Mouse (Mus musculus): ENCODE measurements around the gene Dapl1.

Dapl1 gene

GRCm38 (mm10) chr2:59474336-59474735 lies 10.1 kb upstream of the Dapl1 start:
- no peak for DNase-seq

DNA sequence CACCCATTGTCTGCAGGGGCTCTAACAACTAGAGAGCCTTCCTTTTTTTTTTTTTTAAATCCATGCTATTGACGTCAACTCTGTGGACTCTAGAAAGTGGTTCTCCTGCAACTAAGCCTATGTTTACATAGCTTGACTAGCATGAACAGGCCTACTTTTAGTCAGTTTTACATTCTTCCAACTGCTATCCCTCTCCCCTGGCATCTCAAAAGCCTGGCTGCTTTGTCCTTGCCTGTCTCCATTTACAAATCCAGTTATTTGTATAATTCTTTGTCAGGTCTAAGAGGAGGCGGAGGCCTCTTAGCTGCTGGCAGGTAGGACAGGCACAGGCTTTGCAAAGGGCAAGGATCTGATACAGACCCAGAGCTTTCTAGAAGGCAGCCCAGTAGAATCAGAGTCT lies 627 bp downstream of the Dapl1 start:
- no peak for DNase-seq

DNA sequence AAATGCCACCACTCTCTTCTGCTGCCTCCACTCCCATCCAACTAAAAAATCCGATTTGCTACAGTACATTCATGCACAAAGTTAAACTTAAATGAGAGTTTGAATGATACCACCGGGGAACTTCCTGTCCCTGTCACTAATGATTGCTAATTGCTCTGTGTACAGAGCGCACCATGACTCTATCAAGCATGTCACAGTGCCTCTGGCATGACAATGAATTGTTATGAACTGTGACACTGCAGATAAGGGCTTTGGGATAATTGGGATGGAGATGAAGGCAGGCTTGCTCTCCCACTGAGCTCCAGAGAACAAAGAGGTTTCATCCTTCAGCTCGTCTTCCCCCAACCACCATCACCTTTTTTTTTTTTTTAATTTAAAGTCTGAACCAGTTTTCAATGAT lies 1.2 kb downstream of the Dapl1 start:
- no peak for DNase-seq

DNA sequence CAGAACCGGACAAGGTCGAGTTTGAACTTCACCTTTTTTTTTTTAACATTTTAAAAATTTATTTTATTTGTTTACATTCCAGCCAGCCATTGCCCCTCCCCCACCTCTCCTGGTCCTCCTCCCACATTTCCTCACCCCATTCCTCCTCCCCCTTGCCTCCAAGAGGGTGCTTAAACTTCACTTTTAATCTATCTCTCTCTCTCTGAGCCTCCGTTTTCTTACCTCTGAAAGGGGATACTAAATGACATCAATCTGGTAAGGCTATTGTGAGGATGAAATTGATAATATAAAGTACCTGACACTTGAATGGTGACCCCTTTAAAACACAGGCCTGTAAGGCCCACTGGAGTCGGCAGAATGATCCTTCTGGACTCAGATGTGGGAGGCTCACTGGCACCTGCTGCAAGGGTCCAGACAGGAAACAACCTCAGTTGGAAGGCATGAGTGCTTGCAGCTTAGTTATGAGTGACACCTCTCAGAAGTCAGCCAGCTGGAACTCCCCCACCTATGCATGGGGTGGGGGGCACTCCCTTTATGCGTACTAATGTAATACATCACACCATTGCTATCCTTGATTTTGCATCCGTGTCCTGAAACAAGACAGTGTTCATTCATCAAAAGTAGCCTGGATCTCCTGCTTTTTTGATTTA lies 1.9 kb downstream of the Dapl1 start:
- no peak for DNase-seq

GRCm38 (mm10) chr2:59488235-59488634 lies 3.8 kb downstream of the Dapl1 start:
- DNase-seq: no peak

- DNase-seq: no peak
Measured at GRCm38 (mm10) chr2:59490353-59490752, 5.9 kb downstream of the Dapl1 start.

- DNase-seq: no peak
Measured at GRCm38 (mm10) chr2:59493445-59494085, 9.1 kb downstream of the Dapl1 start.

DNA sequence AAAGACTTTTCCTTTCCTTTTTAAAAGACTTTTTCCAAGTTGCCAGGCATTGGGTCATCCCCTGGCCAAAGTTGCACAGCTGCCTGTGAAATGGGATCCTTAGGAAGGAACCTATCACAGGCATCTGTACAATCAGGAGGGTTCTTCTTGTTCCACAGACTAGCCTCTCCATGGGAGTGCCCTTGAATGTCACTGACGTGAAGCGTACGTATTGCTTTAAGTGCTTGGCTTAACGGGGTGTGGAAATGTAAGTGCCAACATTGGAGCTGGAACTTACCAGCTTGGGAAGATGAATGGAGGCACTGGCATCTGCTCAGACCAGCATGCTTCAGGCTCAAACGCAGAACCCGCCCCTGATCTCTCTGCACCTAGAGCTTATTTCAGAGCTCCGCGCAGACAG lies 14.7 kb downstream of the Dapl1 start:
- no peak for DNase-seq

- DNase-seq: no peak
Measured at GRCm38 (mm10) chr2:59499717-59500116, 15.3 kb downstream of the Dapl1 start.

DNA sequence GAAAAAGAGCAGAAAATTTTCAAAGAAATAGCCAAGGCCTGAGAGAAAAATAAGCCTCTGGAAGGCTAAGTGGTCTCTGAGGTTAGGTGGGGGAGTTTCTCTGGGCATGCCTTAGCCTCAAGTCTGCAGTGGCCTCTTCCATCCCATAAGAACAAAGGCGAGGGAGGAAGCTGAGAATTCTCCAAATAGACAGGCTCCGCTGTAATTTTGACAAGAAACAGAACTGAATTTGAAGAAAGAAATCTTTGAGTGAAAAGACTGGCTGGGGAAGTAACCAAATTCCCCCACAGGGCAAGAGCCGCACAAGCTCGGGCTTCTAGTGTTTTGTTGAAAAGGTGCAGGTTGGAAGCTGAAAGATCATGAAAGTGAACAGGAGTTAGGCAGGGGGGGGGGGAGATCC lies 24.6 kb downstream of the Dapl1 start:
- no peak for DNase-seq

DNA sequence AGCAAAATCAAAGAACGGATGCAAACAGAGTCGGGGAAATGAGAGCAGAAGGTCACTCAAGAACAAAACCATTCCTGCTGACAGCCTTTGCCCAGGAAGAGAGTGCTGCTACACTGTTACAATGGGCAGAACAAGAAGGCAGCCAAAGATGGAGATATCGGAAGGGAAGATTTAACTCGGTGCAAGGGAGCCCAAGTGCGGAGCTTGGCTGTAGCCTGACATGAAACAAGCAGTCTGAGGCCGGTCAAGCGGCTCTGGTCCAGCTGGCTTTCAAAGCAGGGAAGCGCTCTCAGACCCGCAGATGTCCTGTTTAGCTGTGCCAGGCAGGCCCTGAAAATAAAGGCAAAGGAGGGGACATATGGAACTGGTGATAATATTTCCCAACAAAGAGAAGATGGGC lies 26.0 kb downstream of the Dapl1 start:
- no peak for DNase-seq

- DNase-seq: no peak
Measured at GRCm38 (mm10) chr2:59510882-59511281, 26.4 kb downstream of the Dapl1 start.

DNA sequence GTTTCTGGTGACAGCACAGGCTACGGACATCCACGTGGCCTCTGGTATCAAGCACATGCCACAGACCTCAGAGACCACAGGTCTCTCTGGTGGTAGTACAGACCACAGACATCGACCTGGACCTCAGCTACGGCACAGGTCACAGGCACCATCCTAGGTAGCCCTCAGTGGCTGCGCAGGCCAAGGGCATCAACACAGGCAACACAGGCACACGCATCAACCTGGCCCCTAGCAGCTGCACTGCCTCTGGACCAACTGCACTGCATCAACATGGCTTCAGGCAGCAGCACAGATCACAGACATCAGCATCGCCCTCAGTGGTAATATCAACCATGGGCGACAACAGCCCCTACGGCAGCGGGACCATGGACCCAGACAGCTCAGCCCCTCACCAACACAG lies 36.2 kb downstream of the Dapl1 start:
- no peak for DNase-seq

DNA sequence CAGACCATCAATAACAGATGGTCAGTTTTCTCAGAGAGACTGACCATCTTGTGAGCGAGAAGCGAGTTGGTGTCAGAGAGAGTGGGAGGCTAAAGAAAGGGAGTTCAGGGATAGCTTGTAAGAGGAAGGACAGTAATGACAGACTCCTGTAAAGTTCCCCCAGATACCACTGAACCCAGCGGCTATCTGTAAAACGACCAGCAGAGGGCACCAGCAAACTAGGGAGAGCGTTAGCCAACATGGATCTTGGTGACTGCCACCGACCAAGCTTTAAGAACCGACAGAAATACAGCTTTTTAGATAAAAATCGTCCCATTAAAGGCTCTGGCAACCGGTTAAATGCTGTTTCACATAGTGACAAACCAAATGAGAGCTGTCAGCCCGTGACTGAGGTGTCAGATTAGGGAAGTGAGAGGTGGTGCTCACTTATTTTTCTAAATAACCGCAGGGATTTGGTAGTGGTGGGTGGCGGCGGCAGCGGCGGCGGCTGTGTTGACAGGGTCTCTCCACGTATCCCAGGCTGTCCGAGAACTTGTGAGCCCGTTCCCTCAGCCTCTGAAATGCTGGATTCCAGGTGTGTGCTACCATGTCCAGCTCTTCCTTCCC lies 37.7 kb downstream of the Dapl1 start:
- DNase-seq: peak; percentile 34 to 64

GRCm38 (mm10) chr2:59523526-59523925 lies 39.1 kb downstream of the Dapl1 start:
- no peak for DNase-seq

DNA sequence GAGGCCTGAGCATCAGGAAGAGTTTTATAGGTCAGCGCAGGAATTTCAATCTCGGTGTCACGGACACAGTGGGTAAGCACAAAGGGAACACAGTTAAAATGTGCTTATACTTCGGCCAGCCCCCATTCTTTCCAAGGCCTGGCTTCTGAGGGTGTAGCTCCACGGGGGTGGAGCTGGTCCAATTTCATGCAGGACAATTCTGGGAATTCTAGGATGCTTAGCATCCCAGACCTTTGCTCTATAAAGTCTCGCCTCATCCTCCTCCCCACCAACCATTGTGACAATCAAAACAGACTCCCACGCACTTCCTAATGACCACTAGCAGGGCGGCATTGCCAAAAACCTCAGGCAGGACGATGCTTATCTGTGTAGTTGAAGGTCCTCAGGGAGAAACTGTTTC lies 42.4 kb downstream of the Dapl1 start:
- no peak for DNase-seq

GRCm38 (mm10) chr2:59529574-59530080 lies 45.2 kb downstream of the Dapl1 start:
- DNase-seq: no peak

- no peak for DNase-seq
Measured at GRCm38 (mm10) chr2:59530811-59531210, 46.4 kb downstream of the Dapl1 start.

DNA sequence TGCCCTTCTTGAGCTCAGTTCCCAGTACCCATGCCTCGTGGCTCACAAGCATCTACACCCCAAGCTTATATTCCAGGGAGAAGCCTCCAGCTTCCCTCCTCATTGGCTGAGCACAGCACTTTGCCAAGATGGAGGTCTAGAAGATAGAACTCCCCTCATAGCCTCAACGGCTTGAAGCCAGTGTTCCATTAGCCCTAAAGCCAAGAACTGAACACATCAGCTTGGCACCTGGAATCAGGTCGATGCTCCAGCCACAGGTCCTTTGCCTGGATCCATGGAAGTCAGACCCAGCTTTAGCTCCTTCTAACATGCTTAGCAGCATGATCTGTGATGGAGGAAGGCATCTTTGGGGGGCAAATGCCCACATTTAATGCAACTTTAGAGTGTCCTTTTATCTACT lies 48.5 kb downstream of the Dapl1 start:
- DNase-seq: no peak

GRCm38 (mm10) chr2:59533504-59533903 lies 49.1 kb downstream of the Dapl1 start:
- no peak for DNase-seq

DNA sequence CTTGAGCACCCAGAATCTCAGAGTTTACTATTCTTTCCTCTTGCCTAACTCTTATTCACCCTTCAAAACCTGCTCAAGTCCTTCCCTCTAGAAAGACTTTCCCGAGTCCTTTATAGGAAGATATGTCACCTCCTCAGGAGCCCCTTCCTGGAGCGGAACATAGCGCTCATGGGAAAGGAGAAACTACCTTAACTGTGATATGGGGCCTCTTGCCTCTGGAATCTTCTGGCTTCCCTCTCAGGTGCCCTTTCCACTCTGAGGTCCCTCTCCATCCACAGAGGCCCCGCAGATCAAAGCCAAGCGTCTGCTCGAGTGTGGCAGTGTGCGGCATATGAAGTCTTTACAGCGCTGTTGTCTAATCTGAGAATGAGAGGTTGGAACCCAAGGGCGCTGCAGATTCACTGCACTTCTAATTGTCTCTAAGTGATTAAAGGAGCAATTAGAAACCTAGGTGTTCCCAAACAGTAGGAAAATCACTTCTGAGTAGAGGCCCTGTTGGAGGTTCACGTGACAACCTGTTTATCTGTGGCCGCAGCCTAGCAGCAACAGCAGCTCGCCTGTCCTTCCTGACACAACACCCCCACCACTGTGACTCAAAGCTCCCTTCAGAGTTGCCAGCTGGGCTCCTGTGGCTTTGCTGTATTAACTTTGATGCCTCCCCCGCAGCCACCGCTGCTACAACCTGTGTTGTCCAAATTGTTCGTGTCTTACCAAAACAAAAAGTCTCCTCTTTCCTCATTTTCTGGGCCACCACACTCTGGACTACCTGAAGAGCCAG lies 49.7 kb downstream of the Dapl1 start:
- no peak for DNase-seq

GRCm38 (mm10) chr2:59536958-59537357 lies 52.5 kb downstream of the Dapl1 start:
- DNase-seq: no peak

- DNase-seq: no peak
Measured at GRCm38 (mm10) chr2:59538031-59538430, 53.6 kb downstream of the Dapl1 start.

DNA sequence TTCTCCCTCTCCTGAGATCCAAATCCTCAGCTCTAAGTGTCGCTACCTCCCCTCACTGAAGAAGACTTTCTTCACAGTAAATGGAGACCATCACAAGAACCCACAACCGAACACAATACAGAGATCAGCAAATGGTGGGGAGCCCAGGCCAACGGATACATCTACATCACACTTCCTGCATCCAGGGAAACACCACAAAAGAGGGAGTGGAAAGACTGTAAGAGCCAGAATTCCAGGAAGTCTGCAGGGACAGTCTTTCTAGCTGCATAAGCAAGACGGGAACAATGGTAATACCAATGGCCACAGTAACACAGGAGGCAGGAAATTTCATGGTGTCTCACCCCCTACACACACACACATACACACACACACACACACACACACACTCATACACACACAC lies 55.3 kb downstream of the Dapl1 start:
- no peak for DNase-seq
